Mouse (Mus musculus) adrenal gland, postnatal 25 days (tissue): Measurements from ENCODE around the gene Npb. TPM values are rescaled to one million over a fixed set of nuclear protein-coding genes. Genes with fewer than 3 reads are reported as not detected.
"Not testable (repeated sequence)": the region's sequence is repeated elsewhere in the genome, so short reads cannot be mapped to it uniquely, and the experiment has no call there.

Experiments
- DNase-seq: peaks from one replicate; pipeline ENCODE4 v3.0.0; 2021; ENCODE audit warnings: mixed read lengths
- total RNA-seq: library from RNA; stranded (reverse); gene quantifications from 2 replicates; pipeline ENCODE4 v1.2.3, GENCODE M21; 2021

Npb gene
- total RNA-seq, 1 experiment from 2014 or later: 3.1 TPM

GRCm38 (mm10) chr11:120579316-120580107 lies 28.8 kb upstream of the Npb start:
- peak; percentile 64 for DNase-seq

- no peak for DNase-seq
Observed at GRCm38 (mm10) chr11:120580190-120580589, 28.1 kb upstream of the Npb start.

- peak; percentile 48 for DNase-seq
Observed at GRCm38 (mm10) chr11:120580871-120581331, 27.4 kb upstream of the Npb start.

GRCm38 (mm10) chr11:120581490-120582267 lies 26.6 kb upstream of the Npb start, which contains the start of gene Arhgdia:
Gene Arhgdia (minus strand): TSS chr11:120581624.
- peak; percentile 92 for DNase-seq

GRCm38 (mm10) chr11:120582268-120582981 lies 25.9 kb upstream of the Npb start:
- no peak for DNase-seq

GRCm38 (mm10) chr11:120582982-120583293 lies 25.3 kb upstream of the Npb start:
- not testable (repeated sequence) for DNase-seq

GRCm38 (mm10) chr11:120583937-120584336 lies 24.3 kb upstream of the Npb start:
- no peak for DNase-seq

GRCm38 (mm10) chr11:120588531-120588930 lies 19.7 kb upstream of the Npb start:
- no peak for DNase-seq

GRCm38 (mm10) chr11:120597240-120598235 lies 10.7 kb upstream of the Npb start:
- DNase-seq: peak; percentile 31

- peak; percentile 96 for DNase-seq
Observed at GRCm38 (mm10) chr11:120598283-120598989, 9.8 kb upstream of the Npb start, which contains the start of the genes Alyref and Anapc11. Gene Alyref (minus strand): TSS chr11:120598365. Gene Anapc11 (plus strand): TSS chr11:120598421.

- no peak for DNase-seq
Observed at GRCm38 (mm10) chr11:120598990-120599549, 9.2 kb upstream of the Npb start.

- DNase-seq: no peak
Observed at GRCm38 (mm10) chr11:120600716-120601115, 7.6 kb upstream of the Npb start.

- no peak for DNase-seq
Observed at GRCm38 (mm10) chr11:120603545-120603944, 4.7 kb upstream of the Npb start.

- DNase-seq: no peak
Observed at GRCm38 (mm10) chr11:120605667-120606066, 2.6 kb upstream of the Npb start.

GRCm38 (mm10) chr11:120606764-120607163 lies 1.5 kb upstream of the Npb start:
- DNase-seq: no peak

- DNase-seq: peak; percentile 61
Observed at GRCm38 (mm10) chr11:120609250-120609649, 973 bp downstream of the Npb start.

- no peak for DNase-seq
Observed at GRCm38 (mm10) chr11:120610477-120611046, 2.3 kb downstream of the Npb start.

- peak; percentile 77 for DNase-seq
Observed at GRCm38 (mm10) chr11:120612763-120613162, 4.5 kb downstream of the Npb start.

GRCm38 (mm10) chr11:120613481-120613972 lies 5.2 kb downstream of the Npb start:
- no peak for DNase-seq

- DNase-seq: no peak
Observed at GRCm38 (mm10) chr11:120613976-120614375, 5.7 kb downstream of the Npb start.
